Mouse (Mus musculus) G1E-ER4 (cell line): ENCODE data around the gene Cyp2u1. TPM values are rescaled to one million over a fixed set of nuclear protein-coding genes. Genes with fewer than 3 reads are reported as not detected.

ENCODE experiments used
- GATA1 ChIP-seq: IDR thresholded peaks from one replicate; pipeline ENCODE4 v1.8.0; 2012; ENCODE audit warnings: low read length, inconsistent platforms
- polyA plus RNA-seq: library from polyadenylated mRNA; stranded (reverse); fragments of >175 nt; gene quantifications from 2 replicates; pipeline ENCODE4 v1.2.3, GENCODE M21; 2012

The Cyp2u1 gene
- polyA plus RNA-seq, 1 experiment = not detected

GRCm38 (mm10) chr3:131271157-131271556 lies 31.9 kb downstream of the Cyp2u1 start:
- TF ChIP-seq GATA1 = no peak

- no peak for TF ChIP-seq GATA1
Observed at GRCm38 (mm10) chr3:131270381-131270780, 32.6 kb downstream of the Cyp2u1 start.

DNA sequence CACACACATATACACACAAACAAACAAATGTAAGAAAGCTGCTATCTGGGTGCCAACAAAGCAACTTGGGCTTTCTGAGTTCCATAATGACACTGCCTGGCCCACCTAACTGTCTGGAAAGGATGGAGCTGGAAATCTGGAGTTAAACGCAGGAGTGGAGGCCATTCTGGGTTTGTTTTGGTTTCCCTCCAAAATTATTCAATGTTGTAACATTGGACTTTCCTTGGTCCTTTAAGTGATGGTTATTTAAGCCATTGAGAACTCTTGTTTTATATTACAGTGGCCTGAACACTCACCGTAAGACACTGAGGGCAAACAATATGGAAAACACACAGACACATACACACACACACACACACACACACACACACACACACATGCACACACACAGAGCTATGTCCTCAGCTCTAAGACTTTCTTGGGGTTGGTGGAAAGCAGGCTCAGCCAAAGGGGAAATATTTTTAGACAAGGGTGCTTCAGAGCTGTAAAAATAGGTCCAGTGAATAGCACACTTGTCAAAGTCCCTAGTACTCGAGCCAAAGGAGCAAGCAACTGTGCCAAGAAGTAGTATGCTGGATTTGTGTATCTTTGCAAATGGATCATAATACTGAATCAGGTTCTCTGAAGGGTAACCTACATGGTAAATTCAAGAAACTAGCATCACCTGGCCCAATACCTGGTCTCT lies 36.5 kb downstream of the Cyp2u1 start:
- TF ChIP-seq GATA1 = no peak

DNA sequence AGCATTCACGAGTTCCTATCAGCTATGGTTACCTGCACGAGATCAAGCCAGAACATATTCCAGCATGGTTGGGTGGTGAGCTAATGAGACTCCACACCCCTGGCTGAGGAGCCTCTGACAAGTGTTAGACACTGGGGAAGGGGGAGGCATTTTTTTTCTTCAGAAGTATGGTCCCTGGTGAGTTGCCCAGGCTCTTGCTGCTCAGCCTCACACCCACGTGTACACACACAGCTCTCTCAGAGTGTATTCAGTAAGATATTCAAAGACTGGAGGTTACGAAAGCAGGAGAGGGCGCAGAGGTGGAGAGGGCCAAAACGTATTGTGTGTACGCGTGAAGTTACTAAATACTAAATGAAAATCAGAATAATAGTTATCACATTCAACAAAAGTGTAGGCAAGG lies 37.5 kb downstream of the Cyp2u1 start:
- TF ChIP-seq GATA1 = no peak

DNA sequence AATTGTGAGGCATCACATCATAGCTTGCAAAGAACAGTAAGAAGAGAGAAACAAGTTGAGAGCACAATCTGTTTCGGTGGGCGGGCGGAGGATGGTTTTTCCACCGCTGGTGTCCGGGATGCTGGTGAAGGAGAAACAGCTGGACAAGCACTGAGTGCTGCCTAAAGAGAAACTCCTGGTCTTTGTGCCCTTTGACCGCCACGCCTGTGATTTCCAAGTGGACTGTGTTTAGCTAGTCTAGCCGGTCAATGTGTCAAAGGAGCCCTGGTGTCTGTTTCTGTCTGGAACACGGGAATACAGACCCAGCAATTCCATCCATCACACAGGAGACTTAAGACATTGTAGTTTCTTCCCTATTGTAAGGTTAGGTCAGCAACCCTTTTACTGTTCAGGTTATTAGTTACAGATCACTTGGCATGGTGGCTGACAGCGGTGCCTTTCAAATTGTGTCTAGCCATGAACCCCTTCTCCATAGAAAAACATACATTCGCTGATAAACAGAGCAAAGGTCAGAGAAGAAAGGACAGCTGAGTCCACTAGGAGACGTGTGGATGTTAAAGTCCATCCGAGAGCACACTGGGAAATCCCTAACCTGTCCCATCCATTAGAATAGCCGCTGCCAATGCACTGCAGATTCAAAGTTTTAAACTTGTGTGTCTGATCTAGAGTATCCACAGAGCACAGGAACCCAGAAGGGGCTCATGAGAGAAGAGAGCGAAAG lies 39.1 kb downstream of the Cyp2u1 start:
- no peak for TF ChIP-seq GATA1

DNA sequence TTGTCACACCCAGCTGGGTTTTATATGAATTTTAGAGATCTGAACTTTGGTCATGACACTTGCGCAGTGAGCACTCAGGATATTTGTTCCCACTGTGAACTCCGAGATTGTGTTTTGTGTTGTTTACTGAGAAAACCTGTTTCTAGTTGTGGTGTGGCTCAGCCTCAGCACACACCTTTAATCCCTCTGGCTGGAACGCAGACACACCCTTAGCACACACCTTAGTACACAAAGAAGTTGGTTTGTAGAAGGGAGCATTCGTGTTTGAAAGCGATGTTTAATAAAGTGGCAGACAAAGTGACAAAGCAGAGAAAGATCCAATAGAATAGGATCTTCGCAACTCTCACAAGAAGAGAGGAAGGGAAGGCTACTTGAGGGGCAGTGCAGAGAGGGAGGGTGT lies 42.6 kb downstream of the Cyp2u1 start:
- no peak for TF ChIP-seq GATA1

GRCm38 (mm10) chr3:131259392-131259965 lies 43.5 kb downstream of the Cyp2u1 start:
- TF ChIP-seq GATA1 = no peak

GRCm38 (mm10) chr3:131258921-131259320 lies 44.1 kb downstream of the Cyp2u1 start:
- no peak for TF ChIP-seq GATA1

- TF ChIP-seq GATA1 = no peak
Observed at GRCm38 (mm10) chr3:131255399-131255981, 47.5 kb downstream of the Cyp2u1 start.

GRCm38 (mm10) chr3:131254991-131255390 lies 48.0 kb downstream of the Cyp2u1 start:
- no peak for TF ChIP-seq GATA1

- no peak for TF ChIP-seq GATA1
Observed at GRCm38 (mm10) chr3:131251601-131252000, 51.4 kb downstream of the Cyp2u1 start.

DNA sequence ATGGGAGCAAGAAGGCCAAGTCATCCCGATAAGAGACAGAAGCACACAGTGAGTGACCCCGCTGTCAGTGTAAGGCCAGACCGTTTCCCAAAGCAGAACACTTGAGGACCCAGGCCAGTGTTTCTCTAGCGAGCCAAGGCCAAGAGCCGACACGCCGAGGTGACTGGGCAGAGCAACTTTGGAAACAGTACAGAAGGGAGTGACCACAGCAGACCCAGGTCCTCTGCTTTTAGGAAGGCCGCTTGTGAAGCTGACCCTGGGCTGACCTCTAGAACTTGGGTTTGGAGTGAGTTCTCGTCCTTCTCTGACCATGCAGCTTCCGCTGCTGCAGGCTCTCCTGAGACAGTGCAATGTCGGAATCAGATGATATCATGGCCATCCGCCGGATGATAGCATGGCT lies 52.0 kb downstream of the Cyp2u1 start:
- no peak for TF ChIP-seq GATA1

GRCm38 (mm10) chr3:131250283-131250682 lies 52.7 kb downstream of the Cyp2u1 start:
- TF ChIP-seq GATA1 = no peak

DNA sequence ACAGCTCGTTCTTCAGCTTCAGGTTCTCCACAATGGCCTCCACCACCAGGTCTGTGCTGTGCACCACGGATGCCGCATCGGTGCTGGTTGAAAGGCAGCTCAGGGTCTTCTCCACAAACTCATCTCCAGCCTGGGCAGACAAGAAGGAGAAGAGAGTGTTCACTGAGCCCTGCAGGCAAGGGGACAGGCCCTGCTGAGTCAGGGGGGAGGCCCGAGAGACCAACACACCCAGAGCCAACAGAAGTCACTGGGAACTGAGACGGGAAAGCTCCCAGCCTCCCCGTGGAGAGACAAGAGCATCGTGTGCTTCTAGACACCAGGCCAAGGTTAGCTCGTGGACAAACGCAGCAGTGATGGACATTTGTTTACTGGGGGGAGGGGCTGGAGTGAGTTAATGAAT lies 54.6 kb downstream of the Cyp2u1 start:
- no peak for TF ChIP-seq GATA1

DNA sequence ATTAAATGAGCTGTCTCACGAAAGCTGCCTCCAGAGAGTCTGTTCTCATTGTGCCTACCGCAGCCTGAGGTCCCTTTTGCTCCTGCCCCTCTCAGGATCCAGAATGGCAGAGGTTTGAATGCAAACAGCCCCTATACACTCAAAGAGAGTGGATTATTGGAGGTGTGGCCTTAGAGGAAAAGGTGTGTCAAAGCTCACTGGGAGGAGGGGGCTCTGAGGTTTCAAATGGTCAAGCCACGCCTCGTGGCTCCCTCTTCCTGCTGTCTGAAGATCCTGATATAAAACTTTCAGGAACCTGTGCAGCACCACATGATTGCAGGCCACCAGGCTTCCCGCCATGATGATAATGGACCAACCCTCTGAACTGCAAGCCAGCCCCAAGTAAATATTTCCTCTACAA lies 55.2 kb downstream of the Cyp2u1 start:
- TF ChIP-seq GATA1 = no peak

GRCm38 (mm10) chr3:131247447-131247846 lies 55.6 kb downstream of the Cyp2u1 start:
- no peak for TF ChIP-seq GATA1

- TF ChIP-seq GATA1 = no peak
Observed at GRCm38 (mm10) chr3:131246579-131247046, 56.4 kb downstream of the Cyp2u1 start.
